Mouse (Mus musculus) ES-E14 (cell line): ENCODE results near the gene Baz2a.

Source experiments
- CHD2 ChIP-seq: IDR thresholded peaks from 2 replicates; pipeline ENCODE4 v1.6.1; 2014; ENCODE audit warnings: mild to moderate bottlenecking, low read depth, low read length, inconsistent platforms
- HCFC1 ChIP-seq: IDR thresholded peaks from 2 replicates; pipeline ENCODE4 v1.6.1; 2012; ENCODE audit warnings: low read length, inconsistent platforms, borderline replicate concordance; ENCODE audit not compliant: insufficient read depth
- MAFK ChIP-seq: IDR thresholded peaks from 2 replicates; pipeline ENCODE4 v1.6.1; 2014; ENCODE audit warnings: mild to moderate bottlenecking, low read depth, low read length, inconsistent platforms; ENCODE audit not compliant: insufficient read depth
- ZC3H11A ChIP-seq: IDR thresholded peaks from 2 replicates; pipeline ENCODE4 v1.6.1; 2012; ENCODE audit warnings: low read depth, mild to moderate bottlenecking, inconsistent platforms, low read length, borderline replicate concordance
- ZNF384 ChIP-seq: IDR thresholded peaks from 2 replicates; pipeline ENCODE4 v1.6.1; 2012; ENCODE audit warnings: low read depth, low read length, inconsistent platforms

- TF ChIP-seq HCFC1 (no peak), MAFK (no peak), ZC3H11A (no peak), CHD2 (no peak), ZNF384 (no peak)
Measured at GRCm38 (mm10) chr10:128110103-128110761, 18.9 kb downstream of the Baz2a start.
